Mouse (Mus musculus) embryonic fibroblast, embryonic 13.5 days (primary cell): ENCODE measurements around the gene Mtor. TPM values are rescaled to one million over a fixed set of nuclear protein-coding genes. Genes with fewer than 3 reads are reported as not detected.
A peak's percentile ranks its signal among the peaks of the same experiment; 100 is the strongest.

ENCODE experiments used
- H3K27ac ChIP-seq: 2 replicates; pipeline ENCODE4 v1.5.1; 2012; ENCODE audit warnings: low read length, control low read depth, inconsistent platforms; ENCODE audit not compliant: insufficient read depth
- H3K4me1 ChIP-seq: 2 replicates; pipeline ENCODE4 v1.6.1; 2011; ENCODE audit warnings: low read length; ENCODE audit not compliant: control insufficient read depth, insufficient read depth
- H3K4me3 ChIP-seq: 2 replicates; pipeline ENCODE4 v1.5.1; 2011; ENCODE audit warnings: mild to moderate bottlenecking, control low read depth, low read length; ENCODE audit not compliant: insufficient read depth
- CTCF ChIP-seq: IDR thresholded peaks from 2 replicates; pipeline ENCODE4 v1.5.1; 2011; ENCODE audit warnings: mild to moderate bottlenecking, control low read depth, low read length, moderate library complexity, borderline replicate concordance; ENCODE audit not compliant: insufficient read depth
- POLR2A ChIP-seq: IDR thresholded peaks from 2 replicates; pipeline ENCODE4 v1.6.1; 2011; ENCODE audit warnings: low read depth, mild to moderate bottlenecking, control low read depth, low read length, moderate library complexity
- polyA plus RNA-seq: library from polyadenylated mRNA; stranded (reverse); fragments of >200 nt; gene quantifications from 2 replicates; pipeline ENCODE4 v1.2.4, GENCODE M21; 2011; ENCODE audit warnings: low read depth; ENCODE audit not compliant: missing spikeins, insufficient read length

Gene Mtor
- polyA plus RNA-seq, 1 experiment = 17.7 TPM

DNA sequence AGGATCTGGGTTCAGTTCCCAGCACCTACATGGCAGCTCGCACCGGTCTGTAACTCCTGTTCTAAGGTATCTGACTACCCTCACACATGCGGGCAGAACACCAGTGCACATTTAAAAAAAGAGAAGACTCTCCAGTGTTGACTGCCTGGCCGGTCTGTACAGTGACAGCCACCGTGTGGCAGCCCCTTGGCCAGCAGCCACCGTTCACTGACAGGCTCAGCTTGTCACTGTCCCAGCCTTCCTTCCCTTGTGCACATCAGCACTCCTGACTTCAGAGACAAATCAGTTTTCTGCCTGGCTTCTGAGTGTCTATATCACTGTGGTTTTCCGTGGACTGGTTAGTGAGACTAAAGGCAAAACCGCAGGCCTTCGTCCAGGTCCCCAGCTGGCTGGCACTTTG, 140.4 kb downstream of the Mtor start:
- Histone ChIP-seq H3K27ac (no peak overlapping the region), H3K4me3 (no peak overlapping the region), H3K4me1 (peaks cover 6% of the 10 kb centered on the region)
- TF ChIP-seq CTCF (no peak), POLR2A (no peak)

- H3K4me3 ChIP-seq = no peak overlapping the region
- H3K27ac ChIP-seq = no peak overlapping the region
- H3K4me1 ChIP-seq = peaks cover 6% of the 10 kb centered on the region
- TF ChIP-seq CTCF = no peak
- no peak for TF ChIP-seq POLR2A
These were observed 141.2 kb downstream of the Mtor start for GRCm38 (mm10) chr4:148589565-148589964.

GRCm38 (mm10) chr4:148590421-148591170, 142.2 kb downstream of the Mtor start:
- peak overlapping the region; percentile 59 for H3K4me3 ChIP-seq
- peaks cover 6% of the 10 kb centered on the region for H3K4me1 ChIP-seq
- TF ChIP-seq POLR2A = 0 out of 2 replicates have a peak, but pooled peaks have one; percentile 43
- TF ChIP-seq CTCF = no peak
- H3K27ac ChIP-seq = peak overlapping the region; percentile 48

- Histone ChIP-seq H3K4me3 (peak within 1 kb of the TSS; percentile 64), H3K27ac (peak within 1 kb of the TSS; percentile 48), H3K4me1 (peaks cover 6% of the 10 kb centered on the region)
- no peak for TF ChIP-seq CTCF
- peak; percentile 50 for TF ChIP-seq POLR2A
These were observed 142.8 kb downstream of the Mtor start, which contains the start of gene Srm for GRCm38 (mm10) chr4:148591171-148591630. TSS of gene Srm (plus strand) at chr4:148591503.

GRCm38 (mm10) chr4:148591637-148592380, 143.4 kb downstream of the Mtor start:
- H3K4me1 ChIP-seq = peaks cover 6% of the 10 kb centered on the region
- TF ChIP-seq CTCF (no peak), POLR2A (0 out of 2 replicates have a peak, but pooled peaks have one; percentile 11)
- H3K27ac ChIP-seq = 0 out of 2 replicates have a peak overlapping the region, but pooled peaks have one; percentile 27
- H3K4me3 ChIP-seq = peak overlapping the region; percentile 64

DNA sequence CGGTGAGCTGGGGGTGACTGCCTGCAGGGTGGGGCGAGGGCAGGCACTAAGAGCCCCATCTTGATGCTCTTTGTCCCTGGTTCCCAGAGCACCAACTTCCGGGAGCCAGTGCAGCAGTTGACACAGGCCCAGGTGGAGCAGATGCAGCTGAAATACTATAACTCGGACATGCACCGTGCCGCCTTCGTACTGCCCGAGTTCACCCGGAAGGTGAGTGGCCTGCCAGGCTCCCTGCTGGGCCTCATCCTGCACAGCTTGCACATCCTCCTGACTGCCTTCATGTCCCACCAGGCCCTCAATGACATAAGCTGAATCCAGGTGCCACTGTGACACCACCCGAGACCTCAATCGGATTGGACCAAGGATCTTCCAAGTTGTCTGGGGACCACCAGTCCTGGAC, 145.6 kb downstream of the Mtor start:
- TF ChIP-seq CTCF = no peak
- no peak for TF ChIP-seq POLR2A
- H3K4me3 ChIP-seq = no peak overlapping the region
- no peak overlapping the region for H3K27ac ChIP-seq
- peaks cover 6% of the 10 kb centered on the region for H3K4me1 ChIP-seq

GRCm38 (mm10) chr4:148595916-148596315, 147.5 kb downstream of the Mtor start:
- TF ChIP-seq CTCF (no peak), POLR2A (no peak)
- Histone ChIP-seq H3K27ac (no peak overlapping the region), H3K4me3 (no peak overlapping the region), H3K4me1 (peaks cover 4% of the 10 kb centered on the region; the same call in 1 of the 2 replicates)

DNA sequence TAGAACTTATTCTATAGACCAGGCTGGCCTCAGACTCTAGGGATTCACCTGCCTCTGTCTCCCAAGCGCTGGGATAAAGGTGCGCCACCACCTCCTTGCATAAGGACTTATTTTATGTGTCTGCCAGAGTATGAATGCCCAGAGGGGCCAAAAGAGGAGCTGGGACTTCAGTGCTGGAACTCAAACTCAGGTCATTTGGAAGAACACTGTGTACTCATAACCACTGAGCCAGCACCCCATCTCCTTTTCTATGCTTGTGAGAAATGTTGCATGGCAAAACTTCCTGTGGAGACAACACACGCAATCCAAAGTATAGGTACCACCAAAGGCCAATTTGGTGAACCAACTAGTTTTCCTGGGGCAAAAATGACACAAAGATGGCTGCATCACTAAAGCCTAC, 148.3 kb downstream of the Mtor start:
- Histone ChIP-seq H3K27ac (no peak overlapping the region), H3K4me1 (peaks cover 4% of the 10 kb centered on the region; the same call in 1 of the 2 replicates), H3K4me3 (no peak overlapping the region)
- TF ChIP-seq CTCF (no peak), POLR2A (no peak)

DNA sequence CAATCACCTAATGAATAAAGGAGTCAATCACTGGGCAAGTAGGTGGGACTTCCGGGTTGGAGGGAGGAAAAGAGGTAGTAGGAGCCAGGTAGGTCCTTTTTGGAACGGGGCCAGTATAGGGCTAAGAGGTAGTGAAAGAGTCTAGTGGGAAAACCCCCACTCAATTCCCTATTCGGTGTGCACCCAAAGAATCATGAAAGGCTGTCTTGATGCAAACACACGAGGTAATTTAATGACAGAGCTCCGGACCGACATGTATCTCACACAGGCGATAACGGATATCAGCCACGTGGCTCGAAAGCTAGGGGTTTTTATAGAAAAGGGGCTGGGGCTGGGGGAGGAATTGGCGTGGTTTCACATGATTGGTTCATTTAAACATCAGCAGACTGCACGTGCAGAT, 150.4 kb downstream of the Mtor start:
- TF ChIP-seq CTCF (no peak), POLR2A (no peak)
- Histone ChIP-seq H3K4me1 (0 out of 2 replicates have a peak, but pooled peaks cover under 1% of the 10 kb centered on the region), H3K27ac (no peak overlapping the region), H3K4me3 (no peak overlapping the region)

DNA sequence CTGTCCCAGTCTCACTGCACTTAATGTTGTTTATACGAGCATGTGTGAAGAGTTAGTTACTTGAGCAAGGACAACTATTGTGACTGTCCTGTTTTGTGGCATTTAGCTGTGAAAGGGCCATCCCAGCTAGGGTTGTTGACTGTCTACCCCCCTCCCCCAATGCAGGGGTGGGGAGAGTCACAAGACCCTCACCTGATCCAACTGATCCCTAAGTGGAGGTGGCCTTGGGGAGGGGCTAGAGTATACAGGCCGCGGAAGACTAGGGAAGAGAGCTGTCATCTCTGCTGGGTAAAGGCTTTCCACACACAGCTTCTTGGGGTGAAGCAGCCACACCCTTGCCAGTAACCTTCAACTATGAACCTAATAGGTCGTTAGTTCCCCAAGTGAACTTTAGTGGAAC, 151.9 kb downstream of the Mtor start:
- no peak for TF ChIP-seq POLR2A
- H3K4me3 ChIP-seq = no peak overlapping the region

More for the DNA sequence above, 151.9 kb downstream of the Mtor start:
- Histone ChIP-seq H3K4me1 (0 out of 2 replicates have a peak, but pooled peaks cover 3% of the 10 kb centered on the region), H3K27ac (no peak overlapping the region)
